Comparison of ENCODE assay signal across 9 mouse cellular contexts in the genomic region with DNA sequence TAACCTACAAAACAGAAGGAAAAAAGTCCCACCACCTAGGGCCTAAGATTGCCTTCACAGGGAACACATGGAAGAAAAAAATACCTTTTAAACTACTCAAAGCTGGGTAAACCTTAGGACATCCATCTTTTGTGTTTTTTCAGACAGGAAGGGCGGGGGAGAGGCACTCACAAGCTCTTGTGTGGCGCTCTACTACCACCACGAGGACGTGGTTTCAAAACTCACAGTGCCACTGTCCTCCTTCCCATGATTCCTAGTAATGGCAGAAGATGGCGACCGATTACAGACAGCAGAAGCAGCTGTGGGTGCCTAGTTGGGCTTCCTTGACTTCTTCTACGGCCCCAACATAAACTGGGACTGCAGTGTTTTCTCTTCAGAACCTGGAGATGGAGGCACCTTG.
DNase-seq lines count a peak whose midpoint lies in the region; ATAC-seq and TF ChIP-seq lines count a peak whose summit lies in the region.
"Had no signal": no experiment of that assay in that cellular context is flagged by ENCODE, and none has a peak within 500 bp of the region (broad histone marks: within the 10 kb centered on the region; RNA-seq: fewer than 3 reads in every experiment).

No protein-coding gene starts in this region.

- H3K27ac ChIP-seq in forebrain, postnatal 0 days (ENCODE audit: low read depth, low read length) = no peak overlapping the region
- H3K27ac ChIP-seq in forebrain, embryonic 15.5 days (replicated peaks) = no peak overlapping the region
- H3K27ac ChIP-seq in limb, embryonic 11.5 days (replicated peaks; ENCODE audit: low read depth, low read length) = no peak overlapping the region
- H3K27ac ChIP-seq in limb, embryonic 10.5 days = no peak overlapping the region
- H3K27ac ChIP-seq: liver, embryonic 13.5 days had no signal

- H3K9me3 ChIP-seq in forebrain, postnatal 0 days (ENCODE audit: low read length) = no peaks in the 10 kb centered on the region
- H3K9me3 ChIP-seq in forebrain, embryonic 15.5 days = no peaks in the 10 kb centered on the region
- no peaks in the 10 kb centered on the region for H3K9me3 ChIP-seq in limb, embryonic 11.5 days (ENCODE audit: control insufficient read depth, low read length)
- H3K9me3 ChIP-seq in limb, embryonic 10.5 days (replicated peaks) = no peaks in the 10 kb centered on the region
- H3K9me3 ChIP-seq: liver, embryonic 13.5 days had no signal

- H3K27me3 ChIP-seq in forebrain, postnatal 0 days (ENCODE audit: insufficient read depth, low read length) = no peaks in the 10 kb centered on the region
- no peaks in the 10 kb centered on the region for H3K27me3 ChIP-seq in forebrain, embryonic 15.5 days
- H3K27me3 ChIP-seq in limb, embryonic 11.5 days (ENCODE audit: control insufficient read depth, insufficient read depth, low read length) = no peaks in the 10 kb centered on the region
- H3K27me3 ChIP-seq in limb, embryonic 10.5 days (ENCODE audit: low read depth, poor library complexity, severe bottlenecking) = no peaks in the 10 kb centered on the region
- H3K27me3 ChIP-seq: liver, embryonic 13.5 days had no signal

- no peaks in the 10 kb centered on the region for H3K36me3 ChIP-seq in forebrain, postnatal 0 days (ENCODE audit: insufficient read depth)
- no peaks in the 10 kb centered on the region for H3K36me3 ChIP-seq in forebrain, embryonic 15.5 days
- no peaks in the 10 kb centered on the region for H3K36me3 ChIP-seq in limb, embryonic 11.5 days (ENCODE audit: control insufficient read depth, insufficient read depth, low read length)
- peaks cover 56% of the 10 kb centered on the region for H3K36me3 ChIP-seq in limb, embryonic 10.5 days
- H3K36me3 ChIP-seq: liver, embryonic 13.5 days had no signal

- H3K4me1 ChIP-seq in forebrain, postnatal 0 days (ENCODE audit: insufficient read depth) = no peaks in the 10 kb centered on the region
- no peaks in the 10 kb centered on the region for H3K4me1 ChIP-seq in forebrain, embryonic 15.5 days
- no peaks in the 10 kb centered on the region for H3K4me1 ChIP-seq in limb, embryonic 11.5 days (ENCODE audit: control insufficient read depth, insufficient read depth, low read length)
- H3K4me1 ChIP-seq in limb, embryonic 10.5 days = no peaks in the 10 kb centered on the region

- no peak overlapping the region for H3K4me2 ChIP-seq in forebrain, postnatal 0 days (ENCODE audit: low read depth)
- no peak overlapping the region for H3K4me2 ChIP-seq in forebrain, embryonic 15.5 days (replicated peaks)
- no peak overlapping the region for H3K4me2 ChIP-seq in limb, embryonic 11.5 days (ENCODE audit: low read depth, severe bottlenecking)
- H3K4me2 ChIP-seq: liver, embryonic 13.5 days had no signal

- H3K9ac ChIP-seq in forebrain, postnatal 0 days = no peak overlapping the region
- H3K9ac ChIP-seq in forebrain, embryonic 15.5 days (replicated peaks) = no peak overlapping the region
- no peak overlapping the region for H3K9ac ChIP-seq in limb, embryonic 11.5 days (ENCODE audit: low read length)
- H3K9ac ChIP-seq: liver, embryonic 13.5 days had no signal

- peak; percentile 40 for TF ChIP-seq CTCF in forebrain, postnatal 0 days (IDR thresholded peaks at IDR 0.05; ENCODE audit: low read depth)

- DNase-seq in forebrain, postnatal 0 days = peak; percentile 81
- peak; percentile 39 for DNase-seq in limb, embryonic 11.5 days (ENCODE audit: low spot score)
- no peak for DNase-seq in limb, embryonic 10.5 days (ENCODE audit: low spot score)
- peak; percentile 47 for DNase-seq in ES-CJ7 (ENCODE audit: low read depth, low spot score)
- DNase-seq in lung, postnatal 36 days = peak; percentile 93
- peak; percentile 19 to 86 for DNase-seq in thymus, postnatal 10 days (ENCODE audit: low spot score in 2 of 2)
- DNase-seq in testis, postnatal 14 days (ENCODE audit: low spot score) = no peak
- DNase-seq: liver, embryonic 13.5 days had no signal

- H3K4me3 ChIP-seq in forebrain, postnatal 0 days (ENCODE audit: low read depth, low read length) = no peak overlapping the region
- H3K4me3 ChIP-seq in forebrain, embryonic 15.5 days = no peak overlapping the region
- H3K4me3 ChIP-seq in limb, embryonic 11.5 days (ENCODE audit: low read depth, low read length) = no peak overlapping the region
- no peak overlapping the region for H3K4me3 ChIP-seq in limb, embryonic 10.5 days
- H3K4me3 ChIP-seq: liver, embryonic 13.5 days had no signal

- ATAC-seq in forebrain, postnatal 0 days = no peak
- ATAC-seq in forebrain, embryonic 15.5 days (replicated peaks) = no peak
- ATAC-seq in limb, embryonic 11.5 days (ENCODE audit: insufficient number of reproducible peaks, low FRiP score, low TSS enrichment, low read depth) = no peak

- WGBS in forebrain, postnatal 0 days = 71% methylated on average over 7 of the region's 7 CpGs
- WGBS in forebrain, embryonic 15.5 days = 76% methylated on average over 7 of the region's 7 CpGs
- 79% methylated on average over 7 of the region's 7 CpGs for WGBS in limb, embryonic 11.5 days
- WGBS in limb, embryonic 10.5 days = 81% methylated on average over 7 of the region's 7 CpGs

Comparison
In these comparisons a context has a peak if more than half of its experiments do, and no peak if none do; other contexts are left out.
1. DNase-seq: peak in forebrain, postnatal 0 days (single experiment), limb, embryonic 11.5 days (single experiment), ES-CJ7 (single experiment), lung, postnatal 36 days (single experiment) and thymus, postnatal 10 days (2 of 2); none in limb, embryonic 10.5 days (single experiment) and testis, postnatal 14 days (single experiment).